Mouse (Mus musculus): ENCODE results near the gene Fam25c. TPM values are rescaled to one million over a fixed set of nuclear protein-coding genes. Genes with fewer than 3 reads are reported as not detected.

The Fam25c gene
- polyA plus RNA-seq, 1 experiment from 2014 or later, result 8.3 TPM

DNA sequence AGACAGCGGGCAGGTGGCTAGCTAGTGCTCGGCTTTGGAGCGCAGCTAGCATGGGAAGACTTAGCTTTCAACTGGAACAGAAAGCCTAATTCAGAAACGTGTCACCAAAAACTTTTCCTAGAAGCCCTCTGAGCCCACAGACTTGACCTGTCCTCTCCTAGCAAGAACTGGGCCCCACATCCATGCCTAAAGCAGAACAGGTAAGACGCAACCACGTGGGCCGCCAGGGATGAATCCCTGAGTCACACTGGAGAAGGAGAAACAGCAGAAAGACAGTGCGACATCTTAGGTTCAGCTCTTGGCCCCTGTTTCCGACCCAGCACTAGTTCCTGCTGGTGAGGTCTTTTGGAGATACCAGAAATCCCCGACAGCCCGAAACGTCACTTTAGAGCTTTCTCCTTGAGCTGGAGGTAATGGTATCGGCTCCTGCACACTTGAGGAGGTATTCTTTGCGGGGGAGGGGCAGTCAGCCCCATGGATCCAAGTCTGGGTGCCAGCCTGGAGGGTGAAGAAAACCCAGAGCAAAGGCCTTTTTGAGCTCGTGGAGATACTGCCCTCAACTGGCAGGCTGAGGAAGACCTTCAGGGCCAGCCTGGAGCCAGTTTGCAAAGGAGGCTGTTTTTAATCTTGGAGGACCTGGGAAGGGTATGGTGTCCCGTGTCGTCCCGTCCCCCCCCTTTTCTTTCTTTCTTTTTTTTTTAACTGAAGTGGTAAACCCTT is 7.7 kb upstream of the Fam25c start:
- Histone ChIP-seq H3K4me3 (replicated peaks) (peak overlapping the region; percentile 43), H3K36me3 (no peaks in the 10 kb centered on the region), H3K27me3 (replicated peaks) (no peaks in the 10 kb centered on the region), H3K4me2 (peak overlapping the region; percentile 86), H3K9me3 (no peaks in the 10 kb centered on the region), H3K9ac (no peak overlapping the region), H3K4me1 (peaks cover 12% of the 10 kb centered on the region; the same call in 1 of the 2 replicates), H3K27ac (peak overlapping the region; percentile 75; the same call in 1 of the 2 replicates)
- WGBS, result 32% methylated on average over 18 of the region's 18 CpGs
- ATAC-seq (ENCODE audit: insufficient read depth, low FRiP score, low read depth), result peak; percentile 52; the same call in 1 of the 2 replicates

DNA sequence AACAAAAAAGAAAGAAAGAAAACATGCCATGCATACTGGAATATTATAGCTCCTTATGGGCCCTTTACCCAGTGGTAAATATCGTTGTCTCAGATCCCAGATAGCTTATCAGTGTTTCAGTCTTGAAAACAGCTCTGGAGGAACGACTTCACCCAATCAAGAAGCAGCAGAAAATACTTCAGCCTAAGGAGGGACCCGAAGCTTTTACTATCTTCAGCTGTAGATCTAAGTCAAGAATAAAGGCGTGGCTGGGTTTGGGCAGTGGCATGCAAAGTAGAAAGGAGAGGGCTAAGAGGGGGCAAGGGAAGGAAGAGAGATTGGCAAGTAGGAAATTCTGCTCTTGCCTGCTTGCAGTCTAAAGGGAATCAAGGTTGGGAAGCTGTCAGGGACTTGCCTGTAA is 6.9 kb upstream of the Fam25c start:
- Histone ChIP-seq H3K27me3 (replicated peaks) (no peaks in the 10 kb centered on the region), H3K9ac (no peak overlapping the region), H3K4me1 (peaks cover 12% of the 10 kb centered on the region; the same call in 1 of the 2 replicates), H3K4me2 (no peak overlapping the region), H3K9me3 (no peaks in the 10 kb centered on the region), H3K27ac (no peak overlapping the region), H3K36me3 (no peaks in the 10 kb centered on the region), H3K4me3 (replicated peaks) (no peak overlapping the region)
- 48% methylated on average over 4 of the region's 4 CpGs for WGBS
- no peak for ATAC-seq (ENCODE audit: insufficient read depth, low FRiP score, low read depth)

DNA sequence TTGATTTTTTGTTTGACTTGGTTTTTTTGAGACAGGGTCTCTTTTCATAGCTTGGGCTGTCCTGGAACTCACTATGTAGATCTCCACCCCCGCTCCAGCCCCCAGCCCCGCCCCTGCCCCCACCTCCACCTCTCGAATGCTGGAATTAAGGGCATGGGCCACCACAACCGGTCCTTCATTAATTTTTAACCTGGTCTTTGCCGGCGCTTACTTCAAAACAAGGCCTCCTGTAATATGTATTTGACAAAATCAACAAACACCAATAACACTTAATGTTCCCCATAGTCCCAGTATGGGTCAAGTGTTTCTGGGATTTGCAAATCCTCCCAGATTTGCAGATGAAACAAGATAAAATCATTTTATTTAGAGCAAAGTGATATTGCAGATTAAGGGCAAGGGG is 5.0 kb upstream of the Fam25c start:
- Histone ChIP-seq H3K4me2 (no peak overlapping the region), H3K9me3 (no peaks in the 10 kb centered on the region), H3K4me1 (peaks cover 12% of the 10 kb centered on the region; the same call in 1 of the 2 replicates), H3K27me3 (replicated peaks) (no peaks in the 10 kb centered on the region), H3K36me3 (no peaks in the 10 kb centered on the region), H3K4me3 (replicated peaks) (no peak overlapping the region), H3K9ac (no peak overlapping the region), H3K27ac (no peak overlapping the region)
- no peak for ATAC-seq (ENCODE audit: insufficient read depth, low FRiP score, low read depth)
- WGBS, result 48% methylated on average over 6 of the region's 6 CpGs

DNA sequence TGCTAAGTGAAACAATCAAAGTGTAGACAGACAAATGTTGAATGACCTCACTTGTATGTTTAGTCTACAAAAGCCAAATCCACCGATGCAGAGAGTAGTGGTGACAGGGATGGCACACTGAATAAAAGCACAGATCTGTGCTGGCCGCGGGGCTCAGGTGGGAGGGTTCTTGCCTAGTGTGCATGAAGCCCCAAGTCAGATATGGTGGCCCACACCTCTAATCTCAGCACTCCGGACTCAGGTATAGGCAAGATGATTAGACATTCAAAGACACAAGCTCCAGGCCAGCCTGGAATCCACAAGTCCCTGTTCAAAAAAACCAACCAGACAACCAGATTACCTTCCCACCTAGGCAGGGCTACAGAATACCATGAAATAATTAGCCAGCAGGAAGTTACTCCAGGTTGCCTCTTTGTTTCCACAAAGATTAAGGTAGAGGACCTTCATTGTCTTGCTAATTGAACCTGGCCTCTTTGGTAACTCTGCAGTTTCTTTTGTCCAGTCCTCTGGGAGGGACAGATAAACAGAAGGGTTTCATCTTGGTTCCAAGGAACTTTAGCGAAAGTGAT is 4.5 kb upstream of the Fam25c start:
- Histone ChIP-seq H3K27ac (no peak overlapping the region), H3K9ac (no peak overlapping the region), H3K4me2 (no peak overlapping the region), H3K36me3 (no peaks in the 10 kb centered on the region), H3K27me3 (replicated peaks) (no peaks in the 10 kb centered on the region), H3K9me3 (no peaks in the 10 kb centered on the region), H3K4me3 (replicated peaks) (no peak overlapping the region), H3K4me1 (peaks cover 15% of the 10 kb centered on the region; the same call in 1 of the 2 replicates)
- ATAC-seq (ENCODE audit: insufficient read depth, low FRiP score, low read depth), result no peak
- WGBS, result 41% methylated on average over 5 of the region's 5 CpGs

DNA sequence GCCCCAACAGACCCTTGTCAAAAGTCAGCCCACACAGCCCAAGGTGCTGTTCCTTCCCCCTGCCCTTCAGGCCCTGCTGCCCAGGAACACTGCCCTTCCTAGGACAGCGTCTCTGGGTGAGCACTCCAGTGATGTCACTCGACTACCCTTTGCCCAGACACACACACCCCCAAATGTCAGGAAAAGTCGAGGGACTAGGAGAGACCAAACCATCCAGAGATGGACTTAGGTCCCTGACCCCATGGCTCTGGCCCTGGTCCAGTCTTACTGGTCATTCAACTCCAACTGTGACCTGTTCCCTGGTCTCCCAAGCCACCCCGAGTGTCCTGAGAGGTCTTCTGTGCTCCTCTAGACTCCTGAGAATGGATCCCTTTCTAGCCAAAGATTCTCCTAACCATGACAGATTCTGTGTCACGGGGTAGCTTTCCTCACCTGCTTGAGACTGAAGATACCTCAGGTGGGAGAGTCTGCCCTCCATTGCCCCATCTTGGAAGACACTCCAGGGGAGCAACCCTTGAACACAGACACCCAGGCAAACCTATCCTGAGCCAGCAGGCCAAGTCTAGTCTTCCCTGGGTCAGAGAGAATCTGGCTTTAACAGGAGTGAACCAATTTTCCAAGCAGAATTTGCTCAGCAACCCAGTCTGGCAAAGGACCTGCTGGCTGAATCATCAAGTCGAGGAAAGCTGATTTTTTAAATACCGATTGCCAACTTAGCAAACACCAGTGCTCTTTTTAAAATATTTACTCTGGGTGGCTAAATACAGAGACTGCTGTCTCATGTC is 2.6 kb upstream of the Fam25c start:
- Histone ChIP-seq H3K9ac (no peak overlapping the region), H3K4me2 (no peak overlapping the region), H3K9me3 (no peaks in the 10 kb centered on the region), H3K27ac (no peak overlapping the region), H3K4me1 (peaks cover 8% of the 10 kb centered on the region; the same call in 1 of the 2 replicates), H3K36me3 (no peaks in the 10 kb centered on the region), H3K27me3 (replicated peaks) (no peaks in the 10 kb centered on the region), H3K4me3 (replicated peaks) (no peak overlapping the region)
- WGBS, result 59% methylated on average over 7 of the region's 7 CpGs
- no peak for ATAC-seq (ENCODE audit: insufficient read depth, low FRiP score, low read depth)

DNA sequence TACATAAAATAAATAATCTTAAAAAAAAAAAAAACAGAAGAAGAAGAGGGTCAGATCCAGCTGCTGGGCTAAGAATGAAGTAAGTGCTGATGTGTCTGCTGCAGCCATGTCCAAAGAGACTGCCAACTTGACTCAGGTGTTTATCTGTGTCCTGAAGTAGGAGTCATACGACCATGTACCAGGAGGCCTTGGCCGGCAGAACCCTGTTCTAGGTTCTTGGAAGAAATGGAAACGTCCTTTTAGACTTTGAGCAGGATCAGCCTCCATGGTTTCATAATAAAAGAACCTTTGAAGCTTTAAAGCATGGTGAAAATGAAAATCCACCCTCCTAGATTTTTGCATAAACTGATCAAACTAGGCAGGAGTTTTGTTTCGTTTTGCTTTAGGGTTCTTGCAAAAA is 777 bp downstream of the Fam25c start:
- Histone ChIP-seq H3K9me3 (no peaks in the 10 kb centered on the region), H3K4me1 (peaks cover 12% of the 10 kb centered on the region; the same call in 1 of the 2 replicates), H3K4me3 (replicated peaks) (no peak overlapping the region), H3K4me2 (no peak overlapping the region), H3K9ac (no peak overlapping the region), H3K27me3 (replicated peaks) (no peaks in the 10 kb centered on the region), H3K27ac (no peak overlapping the region), H3K36me3 (no peaks in the 10 kb centered on the region)
- WGBS, result 82% methylated on average over 4 of the region's 4 CpGs
- no peak for ATAC-seq (ENCODE audit: insufficient read depth, low FRiP score, low read depth)

DNA sequence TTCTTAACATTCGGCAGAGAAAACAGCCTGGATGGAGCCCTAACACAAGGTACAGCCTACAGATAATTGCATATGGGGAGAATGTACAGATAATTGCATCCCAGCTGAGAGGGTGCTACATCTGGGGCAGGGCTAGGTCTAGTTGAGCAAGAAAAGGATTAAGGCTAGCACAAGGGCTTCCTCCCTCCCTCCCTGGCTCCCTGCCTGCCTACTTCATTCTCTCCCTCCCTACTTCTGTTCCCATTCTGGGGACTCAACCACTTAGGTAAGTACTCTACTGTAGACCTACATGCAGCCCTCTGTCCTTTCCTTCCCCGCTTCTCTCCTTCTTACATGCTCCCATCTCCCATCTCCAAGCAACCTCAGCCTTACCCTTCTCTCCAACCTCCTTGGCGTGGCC is 1.9 kb downstream of the Fam25c start:
- no peak overlapping the region for H3K27ac ChIP-seq
- H3K9me3 ChIP-seq, result no peaks in the 10 kb centered on the region
- no peak overlapping the region for H3K9ac ChIP-seq
- H3K4me2 ChIP-seq, result no peak overlapping the region
- no peak overlapping the region for H3K4me3 ChIP-seq (replicated peaks)
- no peaks in the 10 kb centered on the region for H3K36me3 ChIP-seq
- H3K4me1 ChIP-seq, result peaks cover 12% of the 10 kb centered on the region; the same call in 1 of the 2 replicates
- no peak for ATAC-seq (ENCODE audit: insufficient read depth, low FRiP score, low read depth)
- WGBS, result 91% methylated on average over 3 of the region's 3 CpGs
- no peaks in the 10 kb centered on the region for H3K27me3 ChIP-seq (replicated peaks)

DNA sequence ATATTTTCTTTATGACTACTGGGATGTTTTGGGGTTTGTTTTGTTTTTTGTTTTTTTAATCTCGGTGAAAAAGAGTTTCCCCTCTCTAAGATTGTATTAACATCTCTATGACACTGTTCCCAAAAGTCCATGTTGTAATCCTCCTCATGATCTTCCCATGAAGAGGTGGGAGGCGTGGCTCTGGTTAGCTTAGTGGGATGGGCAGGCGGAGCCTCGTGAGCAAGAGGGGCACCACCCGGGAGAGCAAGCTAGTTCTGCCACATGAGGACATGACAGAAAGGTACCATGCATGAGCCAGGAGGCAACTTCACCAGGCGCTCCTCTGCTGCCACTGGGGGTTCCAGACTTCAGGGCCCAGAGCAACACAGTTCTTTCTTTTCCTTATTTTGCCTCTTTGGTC is 2.7 kb downstream of the Fam25c start:
- peaks cover 12% of the 10 kb centered on the region; the same call in 1 of the 2 replicates for H3K4me1 ChIP-seq
- H3K4me3 ChIP-seq (replicated peaks), result no peak overlapping the region
- no peaks in the 10 kb centered on the region for H3K9me3 ChIP-seq
- no peak overlapping the region for H3K27ac ChIP-seq
- no peaks in the 10 kb centered on the region for H3K36me3 ChIP-seq
- 63% methylated on average over 6 of the region's 6 CpGs for WGBS
- no peaks in the 10 kb centered on the region for H3K27me3 ChIP-seq (replicated peaks)
- ATAC-seq (ENCODE audit: insufficient read depth, low FRiP score, low read depth), result no peak
- H3K9ac ChIP-seq, result no peak overlapping the region
- no peak overlapping the region for H3K4me2 ChIP-seq

DNA sequence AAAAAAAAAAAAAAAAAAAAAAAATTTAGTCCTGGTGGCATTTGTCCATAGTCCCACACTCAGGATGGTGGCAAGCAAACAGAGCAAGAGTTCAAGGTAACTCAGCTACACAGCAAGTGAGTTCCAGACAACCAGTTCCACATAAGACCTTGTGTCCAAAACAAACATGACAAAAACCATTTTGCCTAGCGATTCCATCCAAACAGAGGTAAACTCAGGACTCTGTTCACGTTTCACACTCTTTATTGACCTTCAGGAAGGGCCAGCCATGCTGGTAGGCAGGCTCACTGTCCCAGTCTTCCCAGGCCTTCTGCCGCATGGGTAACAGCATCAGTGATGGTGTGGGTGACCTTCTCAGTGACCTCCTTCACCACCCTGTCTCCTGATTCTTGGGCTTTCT is 3.6 kb downstream of the Fam25c start:
- Histone ChIP-seq H3K9ac (no peak overlapping the region), H3K36me3 (no peaks in the 10 kb centered on the region), H3K9me3 (no peaks in the 10 kb centered on the region), H3K4me2 (no peak overlapping the region), H3K27ac (no peak overlapping the region), H3K27me3 (replicated peaks) (no peaks in the 10 kb centered on the region), H3K4me3 (replicated peaks) (no peak overlapping the region), H3K4me1 (peaks cover 12% of the 10 kb centered on the region; the same call in 1 of the 2 replicates)
- no peak for ATAC-seq (ENCODE audit: insufficient read depth, low FRiP score, low read depth)
- WGBS, result 56% methylated on average over 3 of the region's 3 CpGs

DNA sequence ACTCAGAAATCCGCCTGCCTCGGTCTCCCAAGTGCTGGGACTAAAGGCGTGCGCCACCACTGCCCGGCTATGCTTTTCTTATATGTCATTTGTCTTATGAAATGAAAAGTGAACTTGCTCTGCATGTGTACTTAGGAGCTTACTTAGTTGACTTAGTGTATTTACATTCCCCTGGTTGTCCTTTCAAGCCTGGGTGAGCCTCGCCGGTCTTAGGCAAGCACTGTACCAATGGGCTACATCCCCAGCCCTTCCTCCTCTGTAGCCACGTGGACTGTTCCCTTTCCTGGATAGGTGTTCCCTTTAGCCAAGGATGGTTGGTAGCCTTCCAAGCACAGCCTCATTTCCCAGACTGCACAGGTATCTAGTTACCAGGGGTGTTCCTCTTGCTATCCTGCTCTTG is 6.2 kb downstream of the Fam25c start:
- no peaks in the 10 kb centered on the region for H3K36me3 ChIP-seq
- peak; percentile 93 for ATAC-seq (ENCODE audit: insufficient read depth, low FRiP score, low read depth)
- no peaks in the 10 kb centered on the region for H3K27me3 ChIP-seq (replicated peaks)
- H3K27ac ChIP-seq, result no peak overlapping the region
- H3K9me3 ChIP-seq, result no peaks in the 10 kb centered on the region
- H3K9ac ChIP-seq, result no peak overlapping the region
- H3K4me1 ChIP-seq, result peaks cover 9% of the 10 kb centered on the region; the same call in 1 of the 2 replicates
- H3K4me3 ChIP-seq (replicated peaks), result no peak overlapping the region
- 58% methylated on average over 8 of the region's 8 CpGs for WGBS
- H3K4me2 ChIP-seq, result no peak overlapping the region

DNA sequence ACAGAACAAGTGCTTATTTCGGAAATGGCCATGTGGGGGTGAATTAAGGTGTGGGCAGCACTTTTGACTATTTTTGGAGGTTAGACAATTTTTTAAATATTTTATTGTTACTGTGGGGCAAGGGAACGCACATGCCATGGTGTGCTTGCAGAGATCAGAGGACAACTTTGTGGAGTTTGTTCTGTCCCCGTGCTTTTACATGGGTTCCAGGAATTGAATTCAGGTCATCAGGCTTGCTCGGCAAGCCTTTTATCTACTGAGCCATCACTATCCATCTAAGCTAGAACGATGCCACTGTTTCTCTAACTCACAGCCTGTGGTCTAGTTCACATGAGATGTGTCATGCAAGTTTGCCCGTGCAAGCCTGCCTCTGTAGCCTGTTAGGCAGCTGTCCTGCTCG is 6.9 kb downstream of the Fam25c start:
- no peak for ATAC-seq (ENCODE audit: insufficient read depth, low FRiP score, low read depth)

DNA sequence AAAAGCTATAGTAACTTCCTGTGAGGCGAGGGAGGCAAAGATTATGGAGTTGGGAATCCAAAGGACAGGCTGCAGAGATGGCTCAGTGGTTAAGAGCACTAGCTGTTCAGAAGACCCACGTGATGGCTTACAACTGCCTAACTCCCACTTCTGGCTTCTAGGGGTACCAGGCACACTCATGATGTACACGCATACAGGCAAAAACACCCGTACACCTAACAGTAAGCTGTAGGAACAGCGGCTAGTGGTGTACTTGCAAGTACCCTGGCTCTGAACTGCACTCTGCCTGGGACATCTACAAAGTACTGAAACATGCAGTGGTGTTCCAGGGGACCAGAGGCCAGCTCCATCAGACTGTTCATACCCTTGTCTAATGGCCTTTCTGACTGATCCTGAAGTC is 8.1 kb downstream of the Fam25c start:
- Histone ChIP-seq H3K4me3 (replicated peaks) (no peak overlapping the region), H3K27me3 (replicated peaks) (no peaks in the 10 kb centered on the region), H3K36me3 (peaks cover 10% of the 10 kb centered on the region), H3K4me2 (no peak overlapping the region), H3K9me3 (no peaks in the 10 kb centered on the region), H3K9ac (no peak overlapping the region), H3K4me1 (no peaks in the 10 kb centered on the region), H3K27ac (no peak overlapping the region)
- ATAC-seq (ENCODE audit: insufficient read depth, low FRiP score, low read depth), result no peak
- 91% methylated on average over 5 of the region's 5 CpGs for WGBS

More for the DNA sequence above, 6.9 kb downstream of the Fam25c start:
- Histone ChIP-seq H3K27ac (no peak overlapping the region), H3K4me1 (peaks cover 7% of the 10 kb centered on the region; the same call in 1 of the 2 replicates), H3K4me3 (replicated peaks) (no peak overlapping the region), H3K4me2 (no peak overlapping the region), H3K9ac (no peak overlapping the region), H3K36me3 (peaks cover under 1% of the 10 kb centered on the region), H3K27me3 (replicated peaks) (no peaks in the 10 kb centered on the region), H3K9me3 (no peaks in the 10 kb centered on the region)
- 66% methylated on average over 7 of the region's 7 CpGs for WGBS

All from stomach, embryonic 15.5 days (tissue).